Mouse (Mus musculus): ENCODE measurements around the gene Vsig8. TPM values are rescaled to one million over a fixed set of nuclear protein-coding genes. Genes with fewer than 3 reads are reported as not detected.

Gene Vsig8
- polyA plus RNA-seq (2017; shearing (Covaris generic)) = not detected

DNA sequence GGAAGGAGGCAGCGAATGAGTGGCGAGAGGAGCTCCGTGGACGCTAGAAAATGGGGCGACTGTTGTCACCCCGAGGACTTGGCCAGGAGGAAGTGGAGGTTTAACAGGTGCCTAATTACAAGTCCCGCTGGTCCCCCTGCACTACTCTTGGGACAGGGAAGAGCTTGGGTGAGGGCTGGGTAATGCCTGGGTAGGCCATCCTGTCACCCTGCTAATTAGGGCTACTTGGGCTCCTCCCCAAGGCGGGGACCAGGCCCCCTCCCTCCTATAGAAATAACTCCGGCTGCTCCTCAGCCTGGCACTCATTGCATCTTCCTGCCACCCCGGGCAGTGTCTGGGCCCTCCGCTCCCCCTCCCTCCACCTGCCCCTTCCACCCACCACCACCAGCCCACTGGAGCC lies at the start of gene Vsig8:
Gene Vsig8 (plus strand): TSS at position 301 of the 400 bp plus-strand sequence.

DNA sequence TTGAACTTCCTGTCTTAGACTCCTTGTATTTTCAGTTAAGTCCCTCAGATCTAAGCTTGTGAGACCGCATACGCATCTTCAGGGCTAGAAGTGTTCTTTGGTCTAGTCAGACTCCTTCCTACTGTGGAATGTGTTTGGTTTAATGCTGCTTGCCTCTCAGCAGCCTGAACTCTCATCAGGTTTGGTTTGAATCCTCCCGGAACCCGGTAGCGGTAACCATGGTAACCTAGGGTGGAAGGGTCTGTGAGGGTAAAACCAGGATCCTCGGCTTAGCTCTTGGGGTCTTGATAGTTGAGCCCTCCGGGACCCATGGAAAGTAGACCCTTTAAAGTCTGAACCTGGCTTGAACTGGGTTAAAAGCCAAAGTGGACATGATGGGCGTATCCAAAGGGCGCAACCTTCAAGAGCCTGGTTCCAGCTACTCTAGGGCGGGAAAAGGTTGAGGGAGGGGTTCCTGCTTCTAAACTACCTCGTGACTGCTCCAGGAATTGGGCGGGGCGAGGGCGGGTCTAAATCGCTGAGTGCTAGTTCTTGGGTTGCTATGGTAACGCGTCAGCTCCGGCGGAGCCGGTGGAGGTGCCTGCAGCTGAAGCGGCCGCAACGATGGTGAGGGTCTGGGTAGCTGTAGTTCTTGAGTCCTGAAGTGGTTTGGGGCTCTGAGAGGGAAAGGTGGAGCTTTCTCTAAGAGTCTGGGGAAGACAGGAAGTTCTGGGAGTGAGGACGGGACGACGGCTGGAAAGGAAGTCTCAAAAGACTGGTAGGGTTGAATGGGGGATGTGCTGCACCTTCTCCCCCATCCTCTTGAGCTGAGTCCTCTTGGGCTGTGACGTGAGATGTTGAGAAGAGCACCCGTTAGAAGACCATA lies 34.9 kb upstream of the Vsig8 start, which contains the start of gene Cfap45:
Gene Cfap45 (plus strand): TSS at position 226 of the 865 bp plus-strand sequence.

DNA sequence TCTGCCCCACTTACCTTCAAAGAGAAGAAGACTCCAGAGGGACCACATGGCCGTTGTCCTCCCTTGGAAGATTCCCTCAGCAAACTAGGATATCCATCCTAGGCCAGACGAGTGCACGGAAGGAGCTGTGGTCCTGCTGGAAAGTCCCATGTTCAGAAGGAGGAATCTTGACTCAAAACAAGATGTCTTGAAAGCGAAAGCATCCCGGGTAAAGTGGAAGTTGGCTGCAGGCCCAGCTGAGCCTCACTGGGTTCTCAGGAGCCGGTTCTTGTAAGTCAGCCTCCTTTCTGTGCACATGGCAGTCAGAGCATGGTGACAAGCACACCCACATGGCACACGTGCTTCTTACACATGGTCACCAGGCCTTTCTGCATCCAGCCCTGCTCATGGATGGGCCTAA lies 34.6 kb downstream of the Vsig8 start, which contains the start of gene Slamf8:
Gene Slamf8 (minus strand): TSS at position 184 of the 400 bp plus-strand sequence.

DNA sequence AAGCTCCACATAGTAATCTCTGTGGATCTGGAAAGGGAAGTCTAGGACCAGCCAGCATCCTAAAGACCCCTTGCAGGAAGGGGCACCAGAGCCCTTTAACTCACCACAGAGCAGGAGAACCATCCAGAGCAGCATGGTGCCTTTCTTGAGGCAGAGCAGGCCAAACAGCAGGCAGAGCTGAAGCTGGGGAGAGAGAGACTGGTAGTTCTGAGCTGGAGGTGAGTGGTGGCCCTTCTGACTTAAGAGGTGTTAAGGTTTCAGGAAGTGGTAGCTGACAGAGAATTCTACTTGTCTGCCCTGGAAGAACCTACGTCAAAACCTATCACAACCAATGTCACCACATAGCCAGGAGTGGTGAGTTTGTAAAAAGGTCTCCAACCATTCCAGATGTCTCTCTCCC lies 46.6 kb downstream of the Vsig8 start, which contains the start of gene Fcrl6:
Gene Fcrl6 (minus strand): TSS at position 226 of the 400 bp plus-strand sequence.

Other genes with a start within 250 kb of the Vsig8 start
- gene Kcnj9, start 226.6 kb upstream of the Vsig8 start, polyA plus RNA-seq (2017; shearing (Covaris generic)) = not detected
- gene Kcnj10, start 214.7 kb upstream of the Vsig8 start, polyA plus RNA-seq (2017; shearing (Covaris generic)) = not detected
- gene Pigm, start 179.4 kb upstream of the Vsig8 start, polyA plus RNA-seq (2017; shearing (Covaris generic)) = 8.2 TPM
- gene Slamf9, start 80.6 kb upstream of the Vsig8 start, polyA plus RNA-seq (2017; shearing (Covaris generic)) = not detected
- gene Igsf9, start 74.2 kb upstream of the Vsig8 start, polyA plus RNA-seq (2017; shearing (Covaris generic)) = 0.90 TPM
- gene Tagln2, start 55.9 kb upstream of the Vsig8 start, polyA plus RNA-seq (2017; shearing (Covaris generic)) = 280 TPM
- 0.55 TPM for gene Cfap45, start 35.1 kb upstream of the Vsig8 start, polyA plus RNA-seq (2017; shearing (Covaris generic))
- not detected for gene Slamf8, start 34.6 kb downstream of the Vsig8 start, polyA plus RNA-seq (2017; shearing (Covaris generic))
- not detected for gene Fcrl6, start 46.6 kb downstream of the Vsig8 start, polyA plus RNA-seq (2017; shearing (Covaris generic))
- 2.0 TPM for gene Dusp23, start 77.0 kb downstream of the Vsig8 start, polyA plus RNA-seq (2017; shearing (Covaris generic))
- not detected for gene Crp, start 142.1 kb downstream of the Vsig8 start, polyA plus RNA-seq (2017; shearing (Covaris generic))